Mouse (Mus musculus) liver, postnatal 0 days (tissue): ENCODE results near the gene Dysf. TPM values are rescaled to one million over a fixed set of nuclear protein-coding genes. Genes with fewer than 3 reads are reported as not detected.

Experiments used
- ATAC-seq: fragments of 200-750 bp; cut with Nextera tagmentation; 2 replicates; pipeline ENCODE4 v1.8.0; 2017; ENCODE audit warnings: mild to moderate bottlenecking, moderate library complexity
- DNase-seq: peaks from one replicate; pipeline ENCODE4 v3.0.0-alpha.2; 2016
- H3K27ac ChIP-seq: fragments of 300-500 bp; sonication (generic); 2 replicates; pipeline ENCODE4 v1.5.1; 2014; ENCODE audit warnings: antibody characterized with exemption, moderate library complexity, mild to moderate bottlenecking, low read depth
- H3K27me3 ChIP-seq: fragments of 300-500 bp; sonication (generic); 2 replicates; pipeline ENCODE4 v1.6.1; 2014; ENCODE audit warnings: low read length, control low read depth, mixed read lengths; ENCODE audit not compliant: insufficient read depth
- H3K36me3 ChIP-seq: fragments of 300-500 bp; sonication (generic); replicated peaks from 2 replicates; pipeline ENCODE4 v1.6.1; 2014; ENCODE audit warnings: mild to moderate bottlenecking, control low read depth, low read length, moderate library complexity, mixed read lengths; ENCODE audit not compliant: insufficient read depth
- H3K4me1 ChIP-seq: fragments of 300-500 bp; sonication (generic); 2 replicates; pipeline ENCODE4 v1.6.1; 2014; ENCODE audit warnings: antibody characterized with exemption, mild to moderate bottlenecking, control low read depth; ENCODE audit not compliant: insufficient read depth
- H3K4me2 ChIP-seq: fragments of 300-500 bp; sonication (generic); 2 replicates; pipeline ENCODE4 v1.6.1; 2014; ENCODE audit warnings: low read depth, mild to moderate bottlenecking, low read length, moderate library complexity, mixed read lengths
- H3K4me3 ChIP-seq: fragments of 300-500 bp; sonication (generic); 2 replicates; pipeline ENCODE4 v1.5.1; 2014; ENCODE audit warnings: low read depth, low read length
- H3K9ac ChIP-seq: fragments of 300-500 bp; sonication (generic); replicated peaks from 2 replicates; pipeline ENCODE4 v1.6.1; 2014; ENCODE audit warnings: mild to moderate bottlenecking, moderate library complexity
- H3K9me3 ChIP-seq: fragments of 300-500 bp; sonication (generic); 2 replicates; pipeline ENCODE4 v1.6.1; 2016; ENCODE audit warnings: mild to moderate bottlenecking, control low read depth, low read length, mixed read lengths
- CTCF ChIP-seq: sonication (generic); IDR thresholded peaks from 2 replicates; pipeline ENCODE4 v1.5.1; 2016; ENCODE audit warnings: antibody characterized with exemption, low read depth
- EP300 ChIP-seq: IDR thresholded peaks from 2 replicates; pipeline ENCODE4 v1.6.1; 2016; ENCODE audit warnings: antibody characterized with exemption, low read depth, mild to moderate bottlenecking
- WGBS: fragments of 180-500 bp; shearing (Covaris S2); extraction: QIAGEN DNeasy Blood & Tissue Kit; methylation state at CpG from one replicate; pipeline ENCODE4 v1.1.7; 2014; ENCODE audit not compliant: insufficient replicate concordance; 5-methylcytosine and 5-hydroxymethylcytosine counted together
- polyA plus RNA-seq: library from polyadenylated mRNA; unstranded; fragments of >200 nt; fragmentation: Nextera tagmentation; extraction: Ambion mirVana; gene quantifications from 2 replicates; pipeline ENCODE4 v1.2.1, GENCODE M21; 2015

The Dysf gene
- polyA plus RNA-seq, 1 experiment from 2014 or later: 2.7 TPM

- H3K27me3 ChIP-seq: no peaks in the 10 kb centered on the region
- no peak overlapping the region for H3K4me2 ChIP-seq
- ATAC-seq (no peak), DNase-seq (no peak)
- no peak overlapping the region for H3K9ac ChIP-seq
- 21% methylated on average over 4 of the region's 4 CpGs for WGBS
- TF ChIP-seq CTCF (no peak), EP300 (no peak)
- no peak overlapping the region for H3K27ac ChIP-seq
- no peak overlapping the region for H3K4me3 ChIP-seq
- H3K9me3 ChIP-seq: no peaks in the 10 kb centered on the region
- H3K4me1 ChIP-seq: no peaks in the 10 kb centered on the region
- no peaks in the 10 kb centered on the region for H3K36me3 ChIP-seq
Observed at GRCm38 (mm10) chr6:84224861-84225260, 216.5 kb downstream of the Dysf start.

- Histone ChIP-seq H3K27me3 (no peaks in the 10 kb centered on the region), H3K9ac (no peak overlapping the region), H3K4me1 (no peaks in the 10 kb centered on the region), H3K27ac (no peak overlapping the region), H3K4me2 (no peak overlapping the region), H3K9me3 (no peaks in the 10 kb centered on the region), H3K36me3 (no peaks in the 10 kb centered on the region), H3K4me3 (no peak overlapping the region)
- DNase-seq (no peak), ATAC-seq (no peak)
- TF ChIP-seq EP300 (no peak), CTCF (no peak)
- WGBS: 64% methylated on average over 6 of the region's 6 CpGs
Observed at GRCm38 (mm10) chr6:84225587-84225986, 217.2 kb downstream of the Dysf start.

- no peak for DNase-seq
- TF ChIP-seq EP300: no peak
- no peak for TF ChIP-seq CTCF
Observed at GRCm38 (mm10) chr6:84228196-84228595, 219.8 kb downstream of the Dysf start.

GRCm38 (mm10) chr6:84228786-84229185 is 220.4 kb downstream of the Dysf start:
- Histone ChIP-seq H3K4me2 (no peak overlapping the region), H3K9me3 (no peaks in the 10 kb centered on the region), H3K9ac (no peak overlapping the region), H3K4me1 (no peaks in the 10 kb centered on the region), H3K4me3 (no peak overlapping the region), H3K27ac (no peak overlapping the region), H3K27me3 (no peaks in the 10 kb centered on the region), H3K36me3 (no peaks in the 10 kb centered on the region)
- ATAC-seq (no peak), DNase-seq (no peak)
- TF ChIP-seq CTCF (no peak), EP300 (no peak)
- 31% methylated on average over 5 of the region's 5 CpGs for WGBS

More at GRCm38 (mm10) chr6:84228196-84228595, 219.8 kb downstream of the Dysf start:
- Histone ChIP-seq H3K36me3 (no peaks in the 10 kb centered on the region), H3K4me1 (no peaks in the 10 kb centered on the region), H3K9ac (no peak overlapping the region), H3K4me2 (no peak overlapping the region), H3K4me3 (no peak overlapping the region), H3K27ac (no peak overlapping the region), H3K27me3 (no peaks in the 10 kb centered on the region), H3K9me3 (no peaks in the 10 kb centered on the region)
- ATAC-seq: no peak
- 70% methylated on average over 4 of the region's 4 CpGs for WGBS

- ATAC-seq (no peak), DNase-seq (no peak)
- no peak overlapping the region for H3K9ac ChIP-seq
- H3K27ac ChIP-seq: no peak overlapping the region
- H3K4me1 ChIP-seq: no peaks in the 10 kb centered on the region
- no peaks in the 10 kb centered on the region for H3K27me3 ChIP-seq
- H3K4me3 ChIP-seq: no peak overlapping the region
- H3K36me3 ChIP-seq: no peaks in the 10 kb centered on the region
- H3K4me2 ChIP-seq: no peak overlapping the region
- 71% methylated on average over 7 of the region's 7 CpGs for WGBS
- H3K9me3 ChIP-seq: no peaks in the 10 kb centered on the region
- TF ChIP-seq CTCF (no peak), EP300 (no peak)
Observed at GRCm38 (mm10) chr6:84229739-84230138, 221.3 kb downstream of the Dysf start.

GRCm38 (mm10) chr6:84231108-84231507 is 222.7 kb downstream of the Dysf start:
- H3K4me3 ChIP-seq: no peak overlapping the region
- H3K36me3 ChIP-seq: no peaks in the 10 kb centered on the region
- H3K4me2 ChIP-seq: no peak overlapping the region
- H3K27ac ChIP-seq: no peak overlapping the region
- H3K9me3 ChIP-seq: no peaks in the 10 kb centered on the region
- no peak for ATAC-seq
- H3K9ac ChIP-seq: no peak overlapping the region
- H3K27me3 ChIP-seq: no peaks in the 10 kb centered on the region
- WGBS: 80% methylated on average over 7 of the region's 7 CpGs
- no peaks in the 10 kb centered on the region for H3K4me1 ChIP-seq
- no peak for TF ChIP-seq EP300
- no peak for TF ChIP-seq CTCF
- DNase-seq: no peak

GRCm38 (mm10) chr6:84232063-84232760 is 223.8 kb downstream of the Dysf start:
- H3K36me3 ChIP-seq: no peaks in the 10 kb centered on the region
- TF ChIP-seq CTCF (no peak), EP300 (no peak)
- DNase-seq: no peak
- no peaks in the 10 kb centered on the region for H3K27me3 ChIP-seq
- H3K4me3 ChIP-seq: no peak overlapping the region
- no peak for ATAC-seq
- H3K27ac ChIP-seq: no peak overlapping the region
- H3K9ac ChIP-seq: no peak overlapping the region
- H3K4me1 ChIP-seq: no peaks in the 10 kb centered on the region
- 54% methylated on average over 8 of the region's 8 CpGs for WGBS
- no peaks in the 10 kb centered on the region for H3K9me3 ChIP-seq
- no peak overlapping the region for H3K4me2 ChIP-seq
